ENCODE assay signal across 26 mouse cellular contexts in the genomic region with DNA sequence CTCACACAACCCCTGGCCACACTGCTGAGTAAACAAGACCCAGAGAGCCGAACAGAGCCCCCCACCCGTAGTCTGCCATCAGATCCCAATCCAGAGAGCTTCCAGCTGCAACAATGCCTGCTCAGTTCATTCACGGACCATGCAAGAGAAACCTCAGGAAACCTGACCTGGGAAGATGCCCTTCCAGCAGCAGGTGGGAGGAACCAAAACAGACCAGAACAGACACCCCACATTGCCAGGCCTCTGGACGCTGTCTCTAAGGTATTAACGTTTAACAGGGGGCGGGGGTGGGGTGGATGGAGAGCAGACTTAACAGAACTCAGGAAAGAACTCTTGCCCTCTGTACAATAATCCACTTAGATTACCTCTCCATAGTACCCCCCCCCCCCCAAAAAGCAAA. TPM values are rescaled to one million over a fixed set of nuclear protein-coding genes. Genes with fewer than 3 reads are reported as not detected.
DNase-seq lines count a peak whose midpoint lies in the region; ATAC-seq and TF ChIP-seq lines count a peak whose summit lies in the region.
"Had no signal": no experiment of that assay in that cellular context is flagged by ENCODE, and none has a peak within 500 bp of the region (broad histone marks: within the 10 kb centered on the region; RNA-seq: fewer than 3 reads in every experiment).

No protein-coding gene starts in this region.

- peaks cover 14% of the 10 kb centered on the region; the same call in 1 of the 2 replicates for H3K4me1 ChIP-seq in forebrain, postnatal 0 days (ENCODE audit: insufficient read depth)
- peaks cover 8% of the 10 kb centered on the region for H3K4me1 ChIP-seq in forebrain, embryonic 12.5 days
- H3K4me1 ChIP-seq in kidney, embryonic 14.5 days (ENCODE audit: control insufficient read depth, insufficient read depth, low read length), result peaks cover 17% of the 10 kb centered on the region; the same call in 1 of the 2 replicates
- H3K4me1 ChIP-seq in midbrain, embryonic 16.5 days (ENCODE audit: control insufficient read depth, insufficient read depth, low read length), result peaks cover 30% of the 10 kb centered on the region
- H3K4me1 ChIP-seq in midbrain, embryonic 11.5 days (ENCODE audit: control insufficient read depth, insufficient read depth, low read length), result 0 out of 2 replicates have a peak, but pooled peaks cover 2% of the 10 kb centered on the region
- H3K4me1 ChIP-seq: stomach, embryonic 15.5 days had no signal

- no peaks in the 10 kb centered on the region for H3K27me3 ChIP-seq in forebrain, postnatal 0 days (ENCODE audit: insufficient read depth, low read length)
- H3K27me3 ChIP-seq in forebrain, embryonic 12.5 days, result peaks cover 33% of the 10 kb centered on the region
- H3K27me3 ChIP-seq in kidney, embryonic 14.5 days (ENCODE audit: control insufficient read depth, insufficient read depth, low read length), result peaks cover 4% of the 10 kb centered on the region; the same call in 1 of the 2 replicates
- 0 out of 2 replicates have a peak, but pooled peaks cover 3% of the 10 kb centered on the region for H3K27me3 ChIP-seq in midbrain, embryonic 16.5 days (ENCODE audit: control insufficient read depth, insufficient read depth, low read depth, low read length)
- H3K27me3 ChIP-seq in midbrain, embryonic 11.5 days (ENCODE audit: control insufficient read depth, insufficient read depth, low read length), result peaks cover 12% of the 10 kb centered on the region

- H3K9me3 ChIP-seq in forebrain, postnatal 0 days (ENCODE audit: low read length), result no peaks in the 10 kb centered on the region
- no peaks in the 10 kb centered on the region for H3K9me3 ChIP-seq in forebrain, embryonic 12.5 days
- no peaks in the 10 kb centered on the region for H3K9me3 ChIP-seq in kidney, embryonic 14.5 days (ENCODE audit: control insufficient read depth, low read length)
- no peaks in the 10 kb centered on the region for H3K9me3 ChIP-seq in midbrain, embryonic 16.5 days (replicated peaks; ENCODE audit: control insufficient read depth, low read length, poor library complexity, severe bottlenecking)
- H3K9me3 ChIP-seq in midbrain, embryonic 11.5 days (ENCODE audit: control insufficient read depth, low read length), result no peaks in the 10 kb centered on the region
- H3K9me3 ChIP-seq: heart, embryonic 12.5 days; midbrain, embryonic 15.5 days; stomach, embryonic 15.5 days had no signal

- WGBS in forebrain, postnatal 0 days, result 39% methylated on average over 6 of the region's 6 CpGs
- WGBS in forebrain, embryonic 12.5 days, result 27% methylated on average over 6 of the region's 6 CpGs
- 16% methylated on average over 6 of the region's 6 CpGs for WGBS in kidney, embryonic 14.5 days
- 37% methylated on average over 6 of the region's 6 CpGs for WGBS in midbrain, embryonic 16.5 days
- 26% methylated on average over 6 of the region's 6 CpGs for WGBS in midbrain, embryonic 11.5 days

- H3K9ac ChIP-seq in forebrain, postnatal 0 days, result no peak overlapping the region
- no peak overlapping the region for H3K9ac ChIP-seq in forebrain, embryonic 12.5 days
- no peak overlapping the region for H3K9ac ChIP-seq in kidney, embryonic 14.5 days (ENCODE audit: low read depth, low read length)
- H3K9ac ChIP-seq in midbrain, embryonic 16.5 days (ENCODE audit: low read depth, low read length), result no peak overlapping the region
- no peak overlapping the region for H3K9ac ChIP-seq in midbrain, embryonic 11.5 days (ENCODE audit: low read length)
- H3K9ac ChIP-seq: heart, embryonic 12.5 days; hindbrain, embryonic 14.5 days; liver, embryonic 14.5 days; lung, embryonic 14.5 days; midbrain, embryonic 15.5 days; stomach, embryonic 15.5 days had no signal

- TF ChIP-seq CTCF in forebrain, postnatal 0 days (IDR thresholded peaks at IDR 0.05; ENCODE audit: low read depth), result no peak

- ATAC-seq in forebrain, postnatal 0 days, result no peak
- no peak for ATAC-seq in forebrain, embryonic 12.5 days (ENCODE audit: low FRiP score)
- peak; percentile 30; the same call in 1 of the 2 replicates for ATAC-seq in kidney, embryonic 14.5 days (ENCODE audit: low FRiP score, low TSS enrichment)
- ATAC-seq in midbrain, embryonic 16.5 days, result no peak
- no peak for ATAC-seq in midbrain, embryonic 11.5 days (ENCODE audit: low FRiP score)
- ATAC-seq: forebrain, embryonic 14.5 days; inflammation-experienced regulatory T-cells, adult 6 months; midbrain, embryonic 15.5 days had no signal

- DNase-seq in forebrain, postnatal 0 days, result no peak
- no peak for DNase-seq in kidney, postnatal 10 days
- DNase-seq in midbrain, embryonic 11.5 days (ENCODE audit: low spot score, missing footprints), result no peak
- DNase-seq in MN1 (ENCODE audit: low spot score), result peak; percentile 19
- no peak for DNase-seq in urinary bladder, adult 18-20 months (ENCODE audit: low spot score in 2 of 2)
- DNase-seq: adrenal gland, postnatal 25 days; cerebellum, adult 11-12 months; cerebellum, postnatal 14 days; gastrocnemius, postnatal 25 days; heart, adult 2 months; heart, postnatal 4 days; liver; lung, embryonic 14.5 days; lung, postnatal 14 days; right cerebral cortex, postnatal 25 days had no signal

- 0 out of 2 replicates have a peak overlapping the region, but pooled peaks have one; percentile 10 for H3K4me2 ChIP-seq in forebrain, postnatal 0 days (ENCODE audit: low read depth)
- no peak overlapping the region for H3K4me2 ChIP-seq in forebrain, embryonic 12.5 days
- no peak overlapping the region; the same call in 1 of the 2 replicates for H3K4me2 ChIP-seq in kidney, embryonic 14.5 days (replicated peaks; ENCODE audit: low read depth, low read length)
- peak overlapping the region; percentile 1; the same call in 1 of the 2 replicates for H3K4me2 ChIP-seq in midbrain, embryonic 16.5 days (ENCODE audit: low read length)
- no peak overlapping the region for H3K4me2 ChIP-seq in midbrain, embryonic 11.5 days
- H3K4me2 ChIP-seq: lung, embryonic 14.5 days; stomach, embryonic 15.5 days had no signal

- H3K4me3 ChIP-seq in forebrain, postnatal 0 days (ENCODE audit: low read depth, low read length), result no peak overlapping the region
- no peak overlapping the region for H3K4me3 ChIP-seq in forebrain, embryonic 12.5 days (replicated peaks)
- H3K4me3 ChIP-seq in kidney, embryonic 14.5 days (ENCODE audit: low read length), result no peak overlapping the region
- H3K4me3 ChIP-seq in midbrain, embryonic 16.5 days (ENCODE audit: low read depth, low read length), result no peak overlapping the region
- H3K4me3 ChIP-seq in midbrain, embryonic 11.5 days (ENCODE audit: low read depth, low read length), result no peak overlapping the region
- H3K4me3 ChIP-seq: heart, adult 2 months; heart, embryonic 12.5 days; midbrain, embryonic 15.5 days; myocyte; stomach, embryonic 15.5 days had no signal

- H3K36me3 ChIP-seq in forebrain, postnatal 0 days (ENCODE audit: insufficient read depth), result no peaks in the 10 kb centered on the region
- H3K36me3 ChIP-seq in forebrain, embryonic 12.5 days (replicated peaks), result no peaks in the 10 kb centered on the region
- H3K36me3 ChIP-seq in kidney, embryonic 14.5 days (ENCODE audit: control insufficient read depth, insufficient read depth, low read length), result no peaks in the 10 kb centered on the region
- no peaks in the 10 kb centered on the region for H3K36me3 ChIP-seq in midbrain, embryonic 16.5 days (ENCODE audit: control insufficient read depth, insufficient read depth, low read length)
- H3K36me3 ChIP-seq in midbrain, embryonic 11.5 days (ENCODE audit: control insufficient read depth, insufficient read depth, low read length), result no peaks in the 10 kb centered on the region
- H3K36me3 ChIP-seq: midbrain, embryonic 15.5 days; stomach, embryonic 15.5 days had no signal

- H3K27ac ChIP-seq in forebrain, postnatal 0 days (ENCODE audit: low read depth, low read length), result no peak overlapping the region
- no peak overlapping the region for H3K27ac ChIP-seq in forebrain, embryonic 12.5 days
- no peak overlapping the region for H3K27ac ChIP-seq in kidney, embryonic 14.5 days (ENCODE audit: low read depth, low read length)
- no peak overlapping the region for H3K27ac ChIP-seq in midbrain, embryonic 16.5 days (ENCODE audit: low read length)
- no peak overlapping the region for H3K27ac ChIP-seq in midbrain, embryonic 11.5 days (ENCODE audit: low read depth, low read length)
- H3K27ac ChIP-seq: heart, adult 2 months; hindbrain, embryonic 14.5 days; liver, embryonic 14.5 days; midbrain, embryonic 15.5 days; stomach, embryonic 15.5 days had no signal

RNA-seq across cellular contexts. Expression of gene Slco3a1, which starts 4.9 kb away (rescaled TPM):
- total RNA-seq in forebrain, postnatal 0 days (2014; rRNA removed), result 26.4 and 27.8 TPM in 2 replicates
- 18.2 and 25.2 TPM in 2 replicates for polyA plus RNA-seq in forebrain, postnatal 0 days (2015; fragmentation: Nextera tagmentation; extraction: Ambion mirVana)
- polyA plus RNA-seq in forebrain, embryonic 12.5 days (2016; fragmentation: Nextera tagmentation; extraction: Ambion mirVana), result 12.0 and 13.7 TPM in 2 replicates
- 17.9 and 19.6 TPM in 2 replicates for polyA plus RNA-seq in kidney, embryonic 14.5 days (2014; fragmentation: Nextera tagmentation; extraction: Ambion mirVana)
- 26.3 and 27.2 TPM in 2 replicates for polyA plus RNA-seq in midbrain, embryonic 16.5 days (2015; fragmentation: Nextera tagmentation; extraction: Ambion mirVana)
- 7.8 and 8.4 TPM in 2 replicates for polyA plus RNA-seq in midbrain, embryonic 11.5 days (2014; fragmentation: Nextera tagmentation; extraction: Ambion mirVana)

Comparison
In these comparisons a context has a peak if more than half of its experiments do, and no peak if none do; other contexts are left out.
1. H3K4me2 ChIP-seq: peak in forebrain, postnatal 0 days (single experiment) and midbrain, embryonic 16.5 days (single experiment); none in forebrain, embryonic 12.5 days (single experiment), kidney, embryonic 14.5 days (single experiment) and midbrain, embryonic 11.5 days (single experiment).